Mouse (Mus musculus) stomach, postnatal 0 days (tissue): ENCODE measurements at regions not wholly inside any gene's neighbourhood (a gene's known extent, or its start where the extent isn't known, plus 50 kb on each side); places are given as distances from the start of the nearest gene placed in this dataset.

ENCODE experiments used
- CTCF ChIP-seq: IDR thresholded peaks from 2 replicates; pipeline ENCODE4 v1.5.1; 2016; ENCODE audit warnings: antibody characterized with exemption, low read depth, mild to moderate bottlenecking, moderate library complexity
- EP300 ChIP-seq: optimal IDR thresholded peaks from 2 replicates; pipeline ENCODE3; 2016; ENCODE audit warnings: antibody characterized with exemption

DNA sequence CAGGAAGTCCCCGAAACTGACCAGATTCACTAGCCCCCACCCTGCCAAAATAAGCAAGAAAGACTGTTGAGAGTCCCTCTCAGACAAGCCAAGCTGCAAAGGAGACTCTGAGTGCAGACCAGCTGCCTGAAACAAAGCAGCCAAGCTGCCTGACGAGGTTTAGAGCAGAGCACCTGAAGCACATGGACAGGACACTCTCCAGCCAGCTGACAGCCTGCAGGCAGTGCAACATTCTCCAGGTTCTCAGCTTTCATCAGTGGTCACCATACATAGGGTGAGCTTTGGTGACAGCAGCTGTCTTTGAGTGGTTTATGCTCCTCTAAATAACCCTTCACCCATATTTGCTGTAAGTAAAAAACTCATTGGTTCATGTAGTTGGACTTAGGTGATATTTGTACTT is 350.5 kb downstream of the H2al1j start:
- no peak for TF ChIP-seq EP300
- no peak for TF ChIP-seq CTCF
